Mouse (Mus musculus) T-helper 2 cell (primary cell): ENCODE measurements around the gene Pheta1.

Source experiments
- in situ Hi-C: fragments of 300-600 bp; cut with MboI, MseI; formaldehyde crosslinking; loops from one replicate; pipeline ENCODE4 v1.15.1; 2025; ENCODE audit warnings: high pct_unique_total_duplicates

Gene Pheta1

DNA sequence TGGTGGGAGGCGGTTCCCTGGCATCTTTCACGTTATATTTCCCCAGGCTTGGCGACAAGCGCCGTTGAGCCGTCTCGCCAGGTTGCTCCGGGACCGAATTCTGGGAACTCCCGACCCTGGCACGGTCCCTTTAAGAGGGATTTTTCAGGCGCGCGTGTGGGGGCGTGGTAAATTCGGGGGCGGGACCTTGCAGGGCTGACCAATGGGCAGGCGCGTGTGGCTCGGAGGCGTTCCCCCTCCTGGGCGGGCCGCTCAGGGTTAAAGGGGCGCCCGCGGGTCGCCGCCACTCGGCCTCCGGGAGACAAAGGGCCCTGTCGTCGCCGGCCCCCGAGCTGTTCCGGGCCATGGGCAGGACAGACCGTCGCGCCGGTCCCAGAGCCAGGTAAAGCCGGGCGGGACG lies at the start of gene Pheta1:
Gene Pheta1 (plus strand): TSS at position 242 of the 400 bp plus-strand sequence.
- in situ Hi-C loops, result no loop called here

DNA sequence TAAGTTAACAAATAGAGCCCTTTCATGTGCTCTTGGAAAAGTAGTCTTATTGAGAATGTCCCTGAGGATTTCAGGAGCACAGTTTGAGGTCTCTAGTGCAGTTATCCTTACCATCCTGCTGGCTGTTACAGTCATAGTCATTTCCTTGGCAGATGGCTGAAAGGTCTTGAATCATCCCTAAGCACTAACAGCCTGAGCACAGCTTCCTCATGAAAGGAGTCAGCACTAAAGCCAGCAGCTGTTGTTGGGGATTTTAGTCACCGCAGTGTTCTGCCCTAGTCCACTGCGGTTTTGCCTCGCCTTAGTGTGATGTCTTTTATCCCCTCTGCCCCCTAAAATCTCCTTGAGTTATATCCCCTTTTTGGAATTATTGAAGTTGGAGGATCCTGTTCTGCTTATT lies 41.6 kb upstream of the Pheta1 start:
- in situ Hi-C loops, result no loop called here

DNA sequence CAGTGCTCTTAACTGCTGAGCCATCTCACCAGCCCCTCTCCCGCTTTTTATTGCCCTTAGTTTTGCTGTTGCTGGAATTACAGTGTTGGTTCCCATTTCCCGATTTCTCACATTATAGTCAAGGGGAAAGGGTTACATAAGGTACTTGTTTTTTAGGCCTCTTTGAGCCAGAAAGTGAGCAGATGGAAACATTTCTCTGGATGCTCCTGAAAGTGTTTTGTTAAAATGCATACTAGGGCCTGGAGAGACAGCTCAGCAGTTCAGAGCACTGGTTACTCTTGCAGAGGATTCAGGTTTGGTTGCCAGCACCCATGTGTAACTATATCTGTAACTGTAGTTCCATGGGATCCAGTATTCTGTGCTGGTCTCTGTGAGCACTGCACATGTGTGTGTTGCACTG lies 40.6 kb upstream of the Pheta1 start:
- in situ Hi-C loops, result no loop called here

DNA sequence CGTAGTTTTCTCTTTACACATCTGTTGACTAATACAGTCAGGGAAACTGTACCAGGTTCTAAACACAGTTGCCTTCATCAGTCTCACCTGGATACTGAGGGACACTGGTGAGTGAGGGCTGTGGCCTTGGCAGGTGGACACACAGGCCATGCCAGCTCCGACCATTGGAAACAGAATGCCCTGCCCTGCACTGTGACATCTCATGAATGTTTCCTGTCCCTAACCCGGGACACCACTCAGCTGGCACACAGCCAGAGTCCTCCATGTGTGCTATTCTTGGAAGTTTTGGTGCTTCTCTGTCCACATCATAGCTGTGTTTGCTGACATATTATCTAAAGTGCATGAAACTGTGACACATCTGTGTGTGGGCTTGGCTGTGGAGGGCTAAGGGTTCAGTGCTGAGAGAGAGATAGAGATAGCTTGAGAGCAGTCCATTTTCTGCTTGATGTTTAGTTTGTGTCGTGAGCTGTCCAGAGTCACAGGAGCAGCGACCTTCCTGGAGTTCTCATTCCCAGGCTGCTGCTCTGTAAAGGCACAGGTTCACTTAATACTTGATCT lies 39.0 kb upstream of the Pheta1 start:
- in situ Hi-C loops, result no loop called here

DNA sequence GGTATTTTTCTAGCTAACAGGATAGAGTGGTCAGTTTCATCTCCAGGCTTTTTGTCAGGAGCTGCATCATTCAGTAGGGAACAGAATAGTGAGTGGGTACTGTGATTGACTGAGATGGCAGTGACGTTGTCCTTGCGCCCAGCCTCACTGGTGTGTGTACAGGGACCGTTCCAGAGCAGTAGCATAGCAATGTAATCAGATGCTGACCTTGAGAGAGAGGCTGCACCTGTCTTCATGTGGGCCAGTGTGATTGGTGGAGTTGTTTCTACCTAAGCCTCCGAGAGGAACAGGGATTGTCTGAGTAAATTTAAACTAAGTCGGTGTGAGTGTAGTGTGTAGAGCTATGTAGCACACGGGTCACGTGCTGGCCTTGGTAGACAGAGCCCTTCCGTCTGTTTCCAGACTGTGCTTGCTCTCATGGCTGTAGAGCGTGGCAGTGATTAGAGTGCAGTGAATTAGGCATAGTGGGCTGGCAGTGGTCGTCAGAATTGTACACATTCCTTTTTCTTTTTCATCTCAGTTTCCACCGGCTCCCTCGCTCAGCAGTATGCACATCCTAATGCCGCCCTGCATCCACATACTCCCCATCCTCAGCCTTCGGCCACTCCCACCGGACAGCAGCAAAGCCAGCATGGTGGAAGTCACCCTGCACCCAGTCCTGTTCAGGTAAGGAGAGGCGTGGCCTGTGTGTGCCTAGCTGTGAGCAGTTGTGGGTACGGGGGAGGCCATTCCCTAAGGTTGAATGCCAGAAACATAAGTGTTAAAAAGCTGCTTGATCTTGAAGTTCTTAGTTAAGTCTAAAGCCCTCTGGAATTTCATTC lies 38.2 kb upstream of the Pheta1 start:
- in situ Hi-C loops, result no loop called here

DNA sequence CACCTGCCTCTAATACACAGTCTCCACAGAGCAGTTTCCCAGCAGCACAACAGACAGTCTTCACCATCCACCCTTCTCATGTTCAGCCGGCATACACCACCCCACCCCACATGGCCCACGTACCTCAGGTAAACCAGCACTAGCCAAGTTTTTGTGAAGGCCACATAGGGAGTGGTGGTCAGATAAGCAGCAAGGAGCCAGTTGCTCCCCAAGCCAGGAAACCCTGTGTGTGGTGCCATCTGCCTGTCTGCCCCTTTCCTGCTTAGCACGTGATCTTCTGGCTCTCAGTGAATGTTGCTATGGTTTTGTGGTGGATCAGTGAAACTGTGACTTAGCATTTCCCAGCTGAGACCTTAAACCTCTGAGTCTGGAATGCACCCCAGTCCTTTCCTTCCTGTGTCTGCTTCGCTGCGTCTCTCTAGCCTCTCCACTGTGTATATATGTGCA lies 37.3 kb upstream of the Pheta1 start:
- in situ Hi-C loops, result no loop called here

DNA sequence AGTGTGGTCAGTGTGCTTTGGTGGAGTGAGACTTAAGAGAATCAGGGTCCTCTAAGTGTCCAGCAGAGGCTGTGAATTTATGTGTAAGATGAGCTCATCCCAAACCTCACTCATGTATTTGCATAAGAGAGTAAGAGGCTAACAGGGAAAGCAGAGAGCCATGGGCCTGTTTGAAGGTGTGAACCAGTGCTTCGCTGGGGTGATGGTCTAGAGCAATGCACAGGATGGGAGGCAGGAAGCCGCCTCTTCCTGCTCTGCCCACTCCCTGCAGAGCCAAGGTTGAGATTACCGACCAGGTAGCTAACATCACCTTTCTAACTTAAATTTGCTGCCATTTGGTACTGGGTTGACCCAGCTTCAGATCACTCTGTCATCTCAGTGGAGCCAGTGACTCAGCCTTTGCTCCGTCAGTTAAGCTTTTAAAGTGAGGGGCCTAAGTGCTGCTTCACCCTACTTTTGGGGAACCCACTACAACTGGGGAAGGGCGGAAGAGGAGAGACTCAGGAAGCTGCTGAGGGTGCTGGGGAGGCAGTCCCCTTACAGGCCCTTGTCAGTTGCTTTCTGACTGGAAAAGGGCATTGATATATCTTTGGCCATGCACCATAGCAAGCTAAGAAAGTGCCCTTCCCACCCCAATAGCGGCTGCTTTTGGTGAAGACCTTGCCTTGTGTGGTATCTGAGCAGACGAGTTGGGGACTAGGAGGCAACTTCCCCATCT lies 36.1 kb upstream of the Pheta1 start:
- in situ Hi-C loops, result no loop called here

DNA sequence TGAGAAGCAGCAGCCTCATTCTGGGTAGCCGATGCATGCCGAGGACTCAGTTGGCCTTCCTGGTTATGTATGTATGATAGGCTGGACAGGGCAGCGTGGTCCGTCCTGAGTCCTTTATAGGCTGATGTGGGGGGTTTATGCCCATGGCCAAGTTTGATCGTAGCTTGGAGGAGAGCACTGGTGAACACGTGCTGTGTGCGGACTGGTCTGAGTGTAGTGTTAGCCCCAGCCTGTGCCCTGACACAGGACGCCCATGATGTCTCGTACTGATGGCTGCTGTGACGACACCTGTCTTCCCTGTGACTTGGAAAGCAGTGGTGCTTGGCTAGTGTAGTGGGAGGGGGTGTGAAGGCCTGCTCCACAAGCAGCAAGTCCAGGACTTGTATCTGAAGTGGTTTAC lies 35.0 kb upstream of the Pheta1 start:
- in situ Hi-C loops, result no loop called here

DNA sequence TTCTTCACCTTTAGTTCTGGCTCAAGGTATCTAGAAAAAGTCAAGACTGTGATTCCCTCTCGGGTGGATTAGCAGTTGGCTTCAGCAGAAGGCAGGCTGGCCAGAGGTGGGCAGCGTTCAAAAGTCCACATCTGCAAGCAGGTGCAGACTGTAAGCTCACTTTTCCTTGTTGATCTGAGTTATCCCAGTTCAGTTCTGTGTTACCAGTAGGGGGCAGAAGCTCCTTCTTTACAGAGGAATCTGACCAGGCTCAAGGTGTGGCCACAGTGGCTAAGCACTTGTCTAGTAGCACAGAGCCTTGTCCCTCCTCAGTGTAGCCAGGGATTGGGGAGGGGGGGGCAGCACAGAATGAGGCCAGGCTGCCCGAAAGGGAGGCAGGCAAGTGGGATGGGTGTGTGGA lies 33.7 kb upstream of the Pheta1 start:
- in situ Hi-C loops, result no loop called here

DNA sequence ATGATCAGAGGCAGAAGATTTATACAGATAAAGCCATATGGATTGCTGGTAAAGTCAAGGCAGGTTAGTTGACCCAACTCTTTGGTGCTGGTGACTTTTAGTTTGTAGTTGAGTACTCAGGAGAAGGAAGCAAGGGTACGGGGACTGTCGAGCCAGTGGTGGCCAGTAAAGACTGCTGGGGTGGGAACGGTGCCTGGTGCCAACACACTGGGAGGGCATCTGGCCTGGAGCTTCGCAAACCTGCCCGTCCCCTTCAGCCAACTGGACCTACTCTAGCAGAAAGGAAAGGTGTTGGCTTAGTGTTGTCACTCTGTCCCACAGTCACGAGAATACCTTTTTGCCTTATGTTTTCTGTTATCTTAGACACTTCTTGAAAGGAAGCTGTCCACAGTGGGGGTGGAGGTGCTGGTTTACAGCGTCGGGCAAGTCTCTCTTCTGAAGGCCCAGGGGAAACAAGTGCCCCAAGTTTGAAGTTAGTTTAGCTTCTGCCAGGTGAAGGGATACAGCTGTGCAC lies 32.9 kb upstream of the Pheta1 start:
- in situ Hi-C loops, result no loop called here

DNA sequence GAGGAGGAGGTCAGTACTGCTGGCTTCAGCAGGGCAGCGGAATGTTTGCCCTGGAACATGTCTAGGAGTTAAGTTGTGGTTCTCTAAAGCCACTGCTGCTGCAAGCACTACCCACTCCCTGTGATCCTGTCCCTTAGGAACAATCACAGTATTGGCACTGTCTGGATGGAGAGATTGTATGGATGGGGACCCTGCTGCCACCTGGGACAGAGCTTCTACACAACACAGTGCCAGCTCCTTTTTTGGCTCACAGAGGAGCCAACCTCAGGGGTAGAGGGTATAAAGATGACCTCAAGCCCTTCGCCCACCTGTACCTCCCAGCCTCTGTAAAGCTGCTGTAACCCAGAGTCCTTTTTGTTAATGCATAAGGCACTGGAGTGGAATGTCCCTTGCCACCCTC lies 32.2 kb upstream of the Pheta1 start:
- in situ Hi-C loops, result no loop called here

DNA sequence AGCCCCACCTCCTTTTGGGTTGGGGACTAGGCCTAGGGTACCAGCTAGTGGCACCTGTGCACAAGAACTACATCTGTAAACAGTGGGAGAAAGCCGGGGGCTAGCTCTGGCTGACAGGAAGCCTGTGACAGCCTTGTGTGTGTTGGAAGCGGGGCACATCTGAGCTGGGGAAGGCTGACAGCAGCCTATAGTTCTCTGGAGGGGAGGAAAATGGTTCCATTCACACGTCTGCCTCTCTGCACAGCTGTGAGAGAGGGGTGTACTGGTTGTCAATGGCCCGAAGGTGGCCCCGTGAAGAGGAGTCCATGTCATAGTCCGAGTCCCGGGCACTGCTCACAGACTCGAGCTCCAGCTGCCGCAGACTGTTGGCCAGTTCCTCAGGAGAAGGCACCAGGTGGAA lies 31.2 kb upstream of the Pheta1 start:
- in situ Hi-C loops, result no loop called here

DNA sequence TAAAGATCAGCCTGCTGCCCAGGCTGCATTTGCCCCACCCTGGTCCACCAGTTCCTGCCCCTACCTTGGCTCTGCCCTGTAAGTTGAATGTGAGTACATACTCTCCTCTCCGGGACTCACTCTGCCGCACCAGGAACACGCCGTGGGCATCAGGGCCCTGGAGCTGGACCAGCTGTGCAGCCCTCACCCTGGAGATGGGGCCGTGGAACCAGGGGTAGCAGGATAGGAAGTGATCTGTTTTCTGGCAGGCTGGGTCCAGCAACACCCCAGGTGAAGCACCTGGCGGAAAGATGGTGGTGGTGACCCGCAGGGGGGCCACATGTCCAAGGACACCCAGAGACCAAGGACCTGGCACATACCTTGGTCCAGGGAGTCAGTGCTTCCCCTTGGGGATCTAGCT lies 30.4 kb upstream of the Pheta1 start:
- in situ Hi-C loops, result no loop called here

DNA sequence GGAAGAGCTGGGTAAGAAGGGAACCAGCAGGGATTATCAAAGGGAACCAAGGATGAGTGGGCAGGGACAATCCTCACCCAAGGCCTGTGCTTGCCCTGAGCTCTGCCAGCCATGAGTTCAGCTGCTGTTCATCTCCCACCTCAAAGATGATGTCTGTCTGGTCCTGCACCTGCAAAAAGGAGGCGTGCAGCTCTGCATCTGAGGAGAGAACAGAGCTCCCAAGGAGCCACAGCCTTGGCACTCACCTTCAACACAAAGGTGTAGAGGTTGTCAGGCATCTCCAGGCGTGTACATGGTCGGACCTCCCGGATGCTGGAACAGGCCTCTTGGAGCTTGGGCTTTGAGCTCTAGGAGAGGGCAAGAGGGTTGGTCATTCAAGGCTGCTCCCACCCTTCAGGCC lies 29.9 kb upstream of the Pheta1 start:
- in situ Hi-C loops, result no loop called here

DNA sequence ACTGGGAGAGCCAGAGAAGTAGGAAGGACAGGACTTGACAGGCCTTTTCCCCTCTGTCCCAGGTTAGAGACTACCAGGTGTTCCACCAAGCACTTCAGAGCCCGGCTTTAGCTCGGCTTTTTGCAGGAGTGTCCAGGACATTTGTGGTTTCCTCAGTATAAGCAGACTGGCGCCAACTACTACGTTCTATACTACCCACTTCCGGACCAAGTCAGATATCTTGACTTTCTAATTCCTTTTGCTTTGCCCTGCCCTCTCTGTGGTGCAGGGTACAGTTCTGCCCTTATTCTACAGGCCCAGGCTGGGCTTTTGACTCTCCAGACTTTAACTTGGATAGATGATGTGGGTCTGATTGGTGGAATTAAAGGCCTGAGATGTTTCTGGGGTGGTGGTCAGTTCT lies 29.2 kb upstream of the Pheta1 start:
- in situ Hi-C loops, result no loop called here

DNA sequence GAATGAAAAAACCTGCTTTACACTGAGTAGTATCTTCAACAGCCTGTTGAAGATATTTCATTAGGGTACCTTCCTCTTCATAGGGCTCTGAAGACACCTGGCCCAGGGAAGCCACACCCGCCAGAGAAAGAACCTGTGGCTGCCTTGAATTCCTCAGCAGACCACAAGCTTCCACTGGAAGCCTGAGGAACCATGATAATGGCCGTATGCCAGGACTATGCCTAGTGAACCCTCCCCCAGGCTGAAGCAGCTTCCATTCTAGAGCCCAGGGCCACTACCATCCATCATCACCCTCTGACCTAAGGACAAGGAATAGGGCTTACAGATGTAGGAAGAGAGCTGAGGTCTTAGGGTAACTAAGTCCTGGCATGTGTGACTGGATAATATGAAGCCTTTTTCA lies 28.6 kb upstream of the Pheta1 start:
- in situ Hi-C loops, result no loop called here

DNA sequence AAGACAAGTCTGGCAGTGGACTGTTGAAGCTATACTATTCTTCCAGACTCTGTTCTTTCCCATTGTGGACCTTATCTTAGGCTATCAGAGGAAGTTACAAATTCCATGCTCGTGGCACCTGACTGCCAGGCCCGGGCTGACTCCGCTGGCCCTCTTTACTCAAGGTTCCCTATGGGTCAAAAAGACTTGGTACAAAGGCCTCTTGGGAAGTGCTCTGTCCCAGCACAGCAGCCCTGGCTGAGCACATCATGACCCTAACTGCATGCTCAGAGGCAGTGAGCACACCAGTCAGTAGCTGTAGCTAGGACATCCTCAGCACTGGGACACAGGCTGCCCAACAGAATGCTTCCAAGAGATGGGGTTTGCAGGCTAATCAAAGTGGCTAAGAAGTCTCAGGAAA lies 28.1 kb upstream of the Pheta1 start:
- in situ Hi-C loops, result no loop called here

DNA sequence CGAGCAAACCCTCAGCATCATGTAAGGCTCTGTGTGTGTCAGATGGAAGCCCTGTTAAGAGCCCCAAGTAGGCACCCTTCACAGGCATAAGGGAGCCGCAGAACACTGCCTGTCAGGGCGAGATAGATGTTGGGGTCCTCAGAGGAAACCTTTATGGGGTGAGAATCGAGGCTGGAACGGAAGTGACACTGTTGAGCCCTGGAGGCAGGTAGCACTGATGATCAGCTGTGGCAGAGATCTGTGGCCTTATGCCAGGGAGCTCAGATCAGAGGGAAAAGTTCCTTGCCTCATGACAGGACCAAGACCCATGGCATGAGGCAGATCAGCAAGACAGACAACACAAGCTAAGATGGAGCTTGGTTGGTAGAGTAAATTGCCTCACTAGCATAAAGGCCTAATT lies 27.7 kb upstream of the Pheta1 start:
- in situ Hi-C loops, result no loop called here

DNA sequence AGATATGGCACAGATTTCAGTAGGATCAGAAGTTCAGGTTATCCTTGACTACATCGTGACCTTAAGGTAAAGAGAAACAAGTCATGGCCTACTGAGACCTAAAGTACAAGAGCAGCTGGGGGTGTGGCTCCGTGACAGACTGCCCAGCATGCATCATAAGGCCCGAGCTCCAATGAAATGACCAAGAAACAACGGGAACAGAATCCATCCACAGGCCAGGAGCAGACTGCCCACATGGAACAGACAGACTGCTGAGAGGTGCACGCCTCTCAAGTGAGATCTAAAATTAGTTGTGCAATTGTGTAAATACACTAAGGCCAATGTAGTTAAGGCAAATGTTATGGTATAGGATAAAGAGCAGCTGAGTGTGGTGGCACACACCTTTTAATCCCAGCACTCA lies 27.2 kb upstream of the Pheta1 start:
- in situ Hi-C loops, result no loop called here

DNA sequence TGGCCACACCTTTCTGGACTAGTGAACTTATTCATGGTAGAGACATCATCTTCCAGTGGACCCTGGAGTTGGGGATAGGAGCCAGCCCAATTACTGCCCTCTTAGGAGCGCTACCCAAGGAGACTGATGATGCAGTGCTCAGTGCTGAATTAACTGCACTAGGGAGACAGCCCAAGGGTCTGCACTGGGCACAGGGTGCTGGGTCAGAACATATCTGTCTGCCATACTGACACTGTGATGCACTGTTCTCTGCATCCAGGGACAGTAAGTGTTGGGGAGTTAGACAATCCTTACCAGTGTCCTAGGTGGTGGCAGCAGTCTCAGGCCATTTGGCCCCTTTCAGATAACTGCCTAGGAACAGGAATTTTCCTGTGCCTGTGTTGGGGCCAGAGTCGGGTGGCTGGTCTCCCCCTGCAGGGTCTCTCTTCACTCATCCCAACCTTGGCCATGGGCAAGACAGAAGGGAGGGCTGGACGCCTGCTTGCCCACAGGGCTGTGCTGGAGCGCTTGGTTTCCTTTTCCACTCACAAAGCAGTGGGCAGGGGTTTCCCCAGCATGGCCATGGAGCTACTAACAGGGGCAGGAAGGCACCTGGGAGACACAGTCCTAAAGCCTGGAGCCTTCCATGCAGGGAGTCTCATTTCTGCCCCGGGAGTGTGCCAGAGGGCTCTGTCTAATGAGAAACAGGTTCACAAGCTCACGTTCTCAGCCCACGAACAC lies 25.8 kb upstream of the Pheta1 start:
- in situ Hi-C loops, result no loop called here

DNA sequence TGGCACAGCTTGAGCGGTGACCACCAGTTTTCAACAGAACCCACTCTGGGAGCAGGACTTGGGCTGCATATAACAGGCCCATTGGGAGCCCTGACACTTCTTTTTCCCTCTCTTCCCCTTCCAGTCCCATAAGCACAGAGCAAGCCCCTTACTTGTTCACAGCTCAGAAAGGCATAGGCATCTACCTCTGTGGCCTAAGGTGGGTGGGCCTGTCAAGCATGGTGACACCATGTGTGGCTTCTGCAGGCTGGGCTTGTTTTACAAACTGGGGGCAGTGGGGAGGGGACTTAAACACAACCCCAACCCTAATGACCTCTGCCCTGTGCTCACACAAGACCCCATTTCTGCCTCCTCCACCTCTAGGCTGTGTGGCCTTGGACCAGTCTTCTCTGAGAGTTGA lies 25.1 kb upstream of the Pheta1 start:
- in situ Hi-C loops, result no loop called here

DNA sequence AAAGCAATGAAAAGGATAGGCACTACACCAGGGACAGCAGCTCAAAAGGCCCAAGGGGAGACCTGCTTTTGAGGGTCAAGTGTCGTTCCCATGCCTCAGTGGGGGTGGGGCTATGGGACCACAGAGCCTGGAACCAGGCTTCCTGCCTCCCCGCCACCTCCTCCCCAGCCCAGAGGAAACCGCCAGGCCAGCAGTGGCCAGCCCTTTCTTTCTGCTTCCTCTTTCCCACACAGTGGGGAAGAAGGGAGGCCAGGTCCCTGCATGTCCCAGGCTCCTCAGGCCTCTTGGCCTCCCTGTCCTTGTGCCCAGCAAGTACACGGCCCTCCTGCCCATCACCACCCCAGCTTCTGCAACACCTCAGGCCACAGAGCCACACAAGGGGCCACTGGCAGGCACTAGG lies 24.7 kb upstream of the Pheta1 start:
- in situ Hi-C loops, result no loop called here
